Mouse (Mus musculus) thymus, adult 2 months (tissue): ENCODE results near the gene Hoxa6.

Experiments
- CTCF ChIP-seq: fragments of 200-500 bp; IDR thresholded peaks from 2 replicates; pipeline ENCODE4 v1.5.1; 2012; ENCODE audit warnings: mild to moderate bottlenecking, control low read depth, low read length, moderate library complexity, borderline replicate concordance; ENCODE audit not compliant: control insufficient read depth, poor library complexity, insufficient read depth; ENCODE audit errors: extremely low read depth
- POLR2A ChIP-seq: fragments of 200-500 bp; IDR thresholded peaks from 2 replicates; pipeline ENCODE4 v1.6.1; 2012; ENCODE audit warnings: mild to moderate bottlenecking, low read length, control low read depth, moderate library complexity; ENCODE audit not compliant: control insufficient read depth, poor library complexity, insufficient read depth; ENCODE audit errors: extremely low read depth

GRCm38 (mm10) chr6:52162093-52162380 is 46.5 kb downstream of the Hoxa6 start:
- TF ChIP-seq POLR2A (no peak), CTCF (no peak)
